Mouse (Mus musculus): ENCODE results near the gene Izumo1r. TPM values are rescaled to one million over a fixed set of nuclear protein-coding genes. Genes with fewer than 3 reads are reported as not detected.

The Izumo1r gene
- polyA plus RNA-seq, 1 experiment from 2014 or later = 0.23 TPM

DNA sequence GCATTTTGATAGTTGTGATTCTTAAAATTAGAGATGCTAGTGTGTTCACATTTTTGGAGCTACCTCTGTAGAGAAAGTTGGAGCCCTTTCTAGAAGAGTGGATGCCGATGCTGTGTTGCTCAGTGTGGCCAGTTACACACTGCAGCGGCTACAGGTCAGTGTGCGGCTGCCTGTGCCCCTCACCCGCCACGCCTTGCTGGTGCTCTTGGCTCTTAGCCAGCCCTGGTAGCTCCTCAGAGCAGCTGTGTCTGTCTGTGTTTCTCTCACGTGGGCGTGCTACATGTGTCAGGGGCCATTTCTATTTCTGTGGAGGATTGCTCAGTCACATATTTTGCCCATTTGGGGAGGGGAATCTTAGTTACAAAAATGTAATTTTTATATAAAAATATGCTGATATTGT lies 64.2 kb downstream of the Izumo1r start:
- Histone ChIP-seq H3K9me3 (no peaks in the 10 kb centered on the region), H3K4me1 (peaks cover 16% of the 10 kb centered on the region), H3K27ac (no peak overlapping the region), H3K4me3 (no peak overlapping the region), H3K36me3 (peaks cover 20% of the 10 kb centered on the region), H3K4me2 (no peak overlapping the region), H3K27me3 (peaks cover 4% of the 10 kb centered on the region; the same call in 1 of the 2 replicates), H3K9ac (no peak overlapping the region)
- ATAC-seq (ENCODE audit: insufficient number of reproducible peaks, low FRiP score, low TSS enrichment, low read depth) = no peak; the same call in 1 of the 2 replicates
- WGBS = 30% methylated on average over 7 of the region's 7 CpGs

Other genes starting within 250 kb of the Izumo1r start
- 0.12 TPM in 1 of 2 replicates, not detected in the other for gene Piwil4, start 163.2 kb downstream of the Izumo1r start, polyA plus RNA-seq (2015; fragmentation: Nextera tagmentation; extraction: Ambion mirVana)
- gene Fut4, start 151.6 kb downstream of the Izumo1r start, polyA plus RNA-seq (2015; fragmentation: Nextera tagmentation; extraction: Ambion mirVana) = 1.9 and 2.1 TPM in 2 replicates
- not detected in 2 replicates for gene 1700012B09Rik, start 132.9 kb downstream of the Izumo1r start, polyA plus RNA-seq (2015; fragmentation: Nextera tagmentation; extraction: Ambion mirVana)
- gene Mre11a, start 119.3 kb downstream of the Izumo1r start, polyA plus RNA-seq (2015; fragmentation: Nextera tagmentation; extraction: Ambion mirVana) = 19.8 and 21.5 TPM in 2 replicates
- 43.0 and 45.3 TPM in 2 replicates for gene Ankrd49, start 119.1 kb downstream of the Izumo1r start, polyA plus RNA-seq (2015; fragmentation: Nextera tagmentation; extraction: Ambion mirVana)
- 3.3 and 3.6 TPM in 2 replicates for gene Gpr83, start 43.7 kb downstream of the Izumo1r start, polyA plus RNA-seq (2015; fragmentation: Nextera tagmentation; extraction: Ambion mirVana)
- 37.9 and 41.4 TPM in 2 replicates for gene Panx1, start 141.5 kb upstream of the Izumo1r start, polyA plus RNA-seq (2015; fragmentation: Nextera tagmentation; extraction: Ambion mirVana)
- gene Hephl1, start 208.2 kb upstream of the Izumo1r start, polyA plus RNA-seq (2015; fragmentation: Nextera tagmentation; extraction: Ambion mirVana) = 0.17 and 0.36 TPM in 2 replicates